Mouse (Mus musculus) heart, adult 2 months (tissue): Measurements from ENCODE around the gene Prdm5.

Source experiments
- CTCF ChIP-seq: fragments of 200-600 bp; IDR thresholded peaks from 2 replicates; pipeline ENCODE4 v1.8.1; 2022; ENCODE audit warnings: antibody characterized with exemption, mild to moderate bottlenecking, moderate library complexity
- POLR2A ChIP-seq: fragments of 200-500 bp; IDR thresholded peaks from 2 replicates; pipeline ENCODE4 v1.6.1; 2011; ENCODE audit warnings: mild to moderate bottlenecking, low read depth, low read length, control low read depth; ENCODE audit not compliant: insufficient read depth

- TF ChIP-seq POLR2A (no peak), CTCF (no peak)
Observed at GRCm38 (mm10) chr6:65970410-65970809, 191.6 kb downstream of the Prdm5 start.
